In the genomic region with DNA sequence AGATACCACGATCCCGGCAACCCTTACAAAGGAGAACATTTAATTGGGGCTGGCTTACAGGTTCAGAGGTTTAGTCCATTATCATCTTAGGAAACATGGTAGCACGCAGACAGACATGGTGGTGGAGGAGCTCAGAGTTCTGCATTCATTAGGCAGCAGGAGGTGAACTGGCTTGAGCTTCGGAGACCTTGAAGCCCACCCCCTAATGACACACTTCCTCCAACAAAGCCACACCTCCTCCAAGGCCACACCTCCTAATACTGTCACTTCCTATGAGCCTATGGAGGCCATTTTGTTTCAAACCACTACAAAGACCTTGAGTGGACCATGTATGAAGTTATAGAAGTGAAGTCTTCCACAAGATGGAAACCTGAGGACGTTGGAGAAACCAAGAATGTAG, we compare ENCODE assay signal across 14 mouse cellular contexts. TPM values are rescaled to one million over a fixed set of nuclear protein-coding genes. Genes with fewer than 3 reads are reported as not detected.
DNase-seq lines count a peak whose midpoint lies in the region; ATAC-seq and TF ChIP-seq lines count a peak whose summit lies in the region.
"Had no signal": no experiment of that assay in that cellular context is flagged by ENCODE, and none has a peak within 500 bp of the region (broad histone marks: within the 10 kb centered on the region; RNA-seq: fewer than 3 reads in every experiment).

No protein-coding gene starts in this region.

- H3K36me3 ChIP-seq in hindbrain, embryonic 15.5 days, result no peaks in the 10 kb centered on the region
- H3K36me3 ChIP-seq in hindbrain, embryonic 10.5 days, result peaks cover 2% of the 10 kb centered on the region
- H3K36me3 ChIP-seq in hindbrain, postnatal 0 days (ENCODE audit: insufficient read depth, low read length), result no peaks in the 10 kb centered on the region

- no peak for DNase-seq in hindbrain, embryonic 10.5 days (ENCODE audit: low spot score)
- peak; percentile 77 for DNase-seq in 416B (ENCODE audit: low read depth)
- peak; percentile 98 for DNase-seq in ES-CJ7 (ENCODE audit: low read depth, low spot score)
- DNase-seq in hindbrain, postnatal 0 days (ENCODE audit: low spot score), result peak; percentile 48
- DNase-seq in adrenal gland, postnatal 4 days (ENCODE audit: low spot score in 2 of 2), result no peak
- no peak for DNase-seq in adrenal gland, adult (ENCODE audit: inconsistent age in 2 of 2, low spot score in 1 of 2)
- no peak for DNase-seq in layer of hippocampus, postnatal 14 days (ENCODE audit: low spot score in 2 of 2)

- 49% methylated on average over 5 of the region's 5 CpGs for WGBS in hindbrain, embryonic 15.5 days
- 59% methylated on average over 5 of the region's 5 CpGs for WGBS in hindbrain, embryonic 10.5 days
- WGBS in hindbrain, postnatal 0 days, result 67% methylated on average over 5 of the region's 5 CpGs

- peaks cover 16% of the 10 kb centered on the region for H3K4me1 ChIP-seq in hindbrain, embryonic 15.5 days (replicated peaks)
- peaks cover 17% of the 10 kb centered on the region for H3K4me1 ChIP-seq in hindbrain, embryonic 10.5 days (replicated peaks)
- H3K4me1 ChIP-seq in hindbrain, postnatal 0 days (ENCODE audit: insufficient read depth, low read length), result peaks cover 10% of the 10 kb centered on the region

- TF ChIP-seq CTCF in hindbrain, postnatal 0 days (IDR thresholded peaks at IDR 0.05; ENCODE audit: low read depth), result no peak

- ATAC-seq in hindbrain, embryonic 15.5 days (ENCODE audit: low FRiP score, low read depth), result no peak
- no peak for ATAC-seq in hindbrain, postnatal 0 days

- H3K27ac ChIP-seq in hindbrain, embryonic 15.5 days (replicated peaks), result no peak overlapping the region
- no peak overlapping the region for H3K27ac ChIP-seq in hindbrain, embryonic 10.5 days
- no peak overlapping the region for H3K27ac ChIP-seq in hindbrain, postnatal 0 days

- no peaks in the 10 kb centered on the region for H3K9me3 ChIP-seq in hindbrain, embryonic 15.5 days
- H3K9me3 ChIP-seq in hindbrain, embryonic 10.5 days, result no peaks in the 10 kb centered on the region
- H3K9me3 ChIP-seq in hindbrain, postnatal 0 days (ENCODE audit: low read length), result no peaks in the 10 kb centered on the region

- H3K4me2 ChIP-seq in hindbrain, embryonic 15.5 days, result no peak overlapping the region
- H3K4me2 ChIP-seq in hindbrain, postnatal 0 days (ENCODE audit: low read depth, low read length), result no peak overlapping the region
- H3K4me2 ChIP-seq: liver, embryonic 11.5 days; lung, embryonic 14.5 days had no signal

- no peaks in the 10 kb centered on the region for H3K27me3 ChIP-seq in hindbrain, embryonic 15.5 days
- H3K27me3 ChIP-seq in hindbrain, embryonic 10.5 days (ENCODE audit: insufficient read depth, poor library complexity, severe bottlenecking), result no peaks in the 10 kb centered on the region
- no peaks in the 10 kb centered on the region for H3K27me3 ChIP-seq in hindbrain, postnatal 0 days (ENCODE audit: insufficient read depth, low read length)

- H3K9ac ChIP-seq in hindbrain, embryonic 15.5 days, result no peak overlapping the region
- H3K9ac ChIP-seq in hindbrain, postnatal 0 days (replicated peaks; ENCODE audit: low read length), result no peak overlapping the region
- H3K9ac ChIP-seq: lung, embryonic 14.5 days had no signal

- H3K4me3 ChIP-seq in hindbrain, embryonic 15.5 days, result peak overlapping the region; percentile 19; the same call in 1 of the 2 replicates
- no peak overlapping the region for H3K4me3 ChIP-seq in hindbrain, embryonic 10.5 days
- H3K4me3 ChIP-seq in hindbrain, postnatal 0 days (ENCODE audit: low read length), result no peak overlapping the region
- H3K4me3 ChIP-seq: erythroblast, embryonic 14.5 days had no signal

RNA-seq across cellular contexts. Expression of gene Zfp628, which starts 2.8 kb away (rescaled TPM):
- polyA plus RNA-seq in hindbrain, embryonic 15.5 days (2015; fragmentation: Nextera tagmentation; extraction: Ambion mirVana), result 3.5 and 4.2 TPM in 2 replicates
- 5.3 and 6.5 TPM in 2 replicates for polyA plus RNA-seq in hindbrain, embryonic 10.5 days (2016; fragmentation: Nextera tagmentation; extraction: Ambion mirVana)
- total RNA-seq in hindbrain, postnatal 0 days (2014; rRNA removed), result 12.5 and 12.7 TPM in 2 replicates
- 5.2 and 5.7 TPM in 2 replicates for polyA plus RNA-seq in hindbrain, postnatal 0 days (2015; fragmentation: Nextera tagmentation; extraction: Ambion mirVana)
- total RNA-seq in adrenal gland, postnatal 4 days (2021), result 10 to 100 TPM; 24.4 to 26.9 TPM
- total RNA-seq in layer of hippocampus, postnatal 14 days (2021), result 10 to 100 TPM; 11.5 to 14.6 TPM

RNA-seq across cellular contexts. Expression of gene Gm36210, which starts 5.9 kb away (rescaled TPM):
- polyA plus RNA-seq in hindbrain, embryonic 15.5 days (2015; fragmentation: Nextera tagmentation; extraction: Ambion mirVana), result 0.45 and 0.47 TPM in 2 replicates
- polyA plus RNA-seq in hindbrain, embryonic 10.5 days (2016; fragmentation: Nextera tagmentation; extraction: Ambion mirVana), result not detected in 2 replicates
- 0.31 and 3.3 TPM in 2 replicates for total RNA-seq in hindbrain, postnatal 0 days (2014; rRNA removed)
- 0.30 and 0.45 TPM in 2 replicates for polyA plus RNA-seq in hindbrain, postnatal 0 days (2015; fragmentation: Nextera tagmentation; extraction: Ambion mirVana)
- total RNA-seq in adrenal gland, postnatal 4 days (2021), result under 1 TPM in 1 of 2 experiments, not detected in 1; 0.39 TPM
- total RNA-seq in layer of hippocampus, postnatal 14 days (2021), result under 1 TPM; 0.41 to 0.44 TPM
- total RNA-seq: adrenal gland, postnatal 25 days; gastrocnemius, postnatal 4 days; neutrophil, adult 5-6 weeks had no signal
- polyA plus RNA-seq: erythroblast, embryonic 14.5 days; lung, embryonic 14.5 days had no signal

RNA-seq across cellular contexts. Expression of gene Nat14, which starts 9.6 kb away (rescaled TPM):
- polyA plus RNA-seq in hindbrain, embryonic 15.5 days (2015; fragmentation: Nextera tagmentation; extraction: Ambion mirVana), result 35.3 and 35.8 TPM in 2 replicates
- polyA plus RNA-seq in hindbrain, embryonic 10.5 days (2016; fragmentation: Nextera tagmentation; extraction: Ambion mirVana), result 5.2 and 9.6 TPM in 2 replicates
- 24.2 and 32.3 TPM in 2 replicates for total RNA-seq in hindbrain, postnatal 0 days (2014; rRNA removed)
- polyA plus RNA-seq in hindbrain, postnatal 0 days (2015; fragmentation: Nextera tagmentation; extraction: Ambion mirVana), result 27.5 and 29.4 TPM in 2 replicates
- total RNA-seq in adrenal gland, postnatal 4 days (2021), result 10 to 100 TPM in 1 of 2 experiments, 1 to 10 TPM in 1; 9.9 to 10.1 TPM
- total RNA-seq in layer of hippocampus, postnatal 14 days (2021), result 10 to 100 TPM; 67.8 to 76.2 TPM

RNA-seq across cellular contexts. Expression of gene Ssc5d, which starts 13.3 kb away (rescaled TPM):
- 1.2 and 1.3 TPM in 2 replicates for polyA plus RNA-seq in hindbrain, embryonic 15.5 days (2015; fragmentation: Nextera tagmentation; extraction: Ambion mirVana)
- polyA plus RNA-seq in hindbrain, embryonic 10.5 days (2016; fragmentation: Nextera tagmentation; extraction: Ambion mirVana), result 1.0 and 1.7 TPM in 2 replicates
- total RNA-seq in hindbrain, postnatal 0 days (2014; rRNA removed), result 2.5 and 2.8 TPM in 2 replicates
- 0.77 and 1.0 TPM in 2 replicates for polyA plus RNA-seq in hindbrain, postnatal 0 days (2015; fragmentation: Nextera tagmentation; extraction: Ambion mirVana)
- total RNA-seq in adrenal gland, postnatal 4 days (2021), result 10 to 100 TPM; 11.8 to 12.1 TPM
- 1 to 10 TPM; 2.7 to 2.8 TPM for total RNA-seq in layer of hippocampus, postnatal 14 days (2021)
- polyA plus RNA-seq: erythroblast, embryonic 14.5 days had no signal

RNA-seq across cellular contexts. Expression of gene Isoc2a, which starts 35.3 kb away (rescaled TPM):
- polyA plus RNA-seq in hindbrain, embryonic 15.5 days (2015; fragmentation: Nextera tagmentation; extraction: Ambion mirVana), result 0.75 and 0.77 TPM in 2 replicates
- polyA plus RNA-seq in hindbrain, embryonic 10.5 days (2016; fragmentation: Nextera tagmentation; extraction: Ambion mirVana), result 0.73 and 0.82 TPM in 2 replicates
- 8.3 and 12.2 TPM in 2 replicates for total RNA-seq in hindbrain, postnatal 0 days (2014; rRNA removed)
- 0.43 and 0.76 TPM in 2 replicates for polyA plus RNA-seq in hindbrain, postnatal 0 days (2015; fragmentation: Nextera tagmentation; extraction: Ambion mirVana)
- total RNA-seq in adrenal gland, postnatal 4 days (2021), result 10 to 100 TPM; 22.6 to 22.8 TPM
- 1 to 10 TPM; 8.9 to 9.8 TPM for total RNA-seq in layer of hippocampus, postnatal 14 days (2021)

Comparison
In these comparisons a context has a peak if more than half of its experiments do, and no peak if none do; other contexts are left out.
1. DNase-seq: peak in 416B (single experiment), ES-CJ7 (single experiment) and hindbrain, postnatal 0 days (single experiment); none in hindbrain, embryonic 10.5 days (single experiment), adrenal gland, postnatal 4 days (0 of 2), adrenal gland, adult (0 of 2) and layer of hippocampus, postnatal 14 days (0 of 2).